Mouse (Mus musculus): Measurements from ENCODE around the gene Pgrmc1. TPM values are rescaled to one million over a fixed set of nuclear protein-coding genes. Genes with fewer than 3 reads are reported as not detected.
"Not testable (repeated sequence)": the region's sequence is repeated elsewhere in the genome, so short reads cannot be mapped to it uniquely, and the experiment has no call there.

The Pgrmc1 gene
- polyA plus RNA-seq, 1 experiment from 2014 or later, result 384 TPM

DNA sequence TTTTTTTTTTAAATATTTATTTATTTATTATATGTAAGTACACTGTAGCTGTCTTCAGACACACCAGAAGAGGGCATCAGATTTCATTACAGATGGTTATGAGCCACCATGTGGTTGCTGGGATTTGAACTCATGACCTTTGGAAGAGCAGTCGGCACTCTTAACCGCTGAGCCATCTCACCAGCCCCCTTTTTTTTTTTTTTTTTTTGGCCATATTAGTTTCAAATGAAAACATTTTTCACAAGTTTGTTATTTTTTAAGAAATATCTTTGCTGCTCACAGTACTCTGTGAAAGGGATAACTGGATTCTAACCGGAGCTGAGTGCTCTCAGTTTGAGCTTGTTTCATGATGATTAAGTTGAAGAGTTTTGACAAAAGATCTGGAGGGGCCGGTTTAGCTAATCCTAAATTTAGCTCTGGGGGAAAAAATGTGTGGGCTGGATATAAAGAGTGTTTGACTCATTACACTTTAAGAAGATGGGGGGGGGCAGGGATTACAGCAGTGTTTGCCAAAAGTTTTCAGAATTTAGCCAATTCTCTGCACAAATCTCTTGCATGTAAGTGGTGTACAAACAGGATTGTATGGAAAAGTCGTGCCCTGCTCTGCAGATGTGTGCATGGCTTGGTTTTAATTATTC, 1.4 kb upstream of the Pgrmc1 start:
- WGBS, result 70% methylated on average over 3 of the region's 5 CpGs
- not testable (repeated sequence) for DNase-seq (ENCODE audit: low spot score); ATAC-seq (ENCODE audit: insufficient number of reproducible peaks, low FRiP score, low TSS enrichment, low read depth); H3K36me3 ChIP-seq (ENCODE audit: control insufficient read depth, insufficient read depth, low read length); H3K4me3 ChIP-seq (ENCODE audit: low read depth, low read length); H3K27ac ChIP-seq (replicated peaks; ENCODE audit: low read depth, low read length); H3K27me3 ChIP-seq (ENCODE audit: control insufficient read depth, insufficient read depth, low read length); H3K9me3 ChIP-seq (ENCODE audit: control insufficient read depth, low read length); H3K4me2 ChIP-seq (ENCODE audit: low read depth, severe bottlenecking); H3K4me1 ChIP-seq (ENCODE audit: control insufficient read depth, insufficient read depth, low read length); H3K9ac ChIP-seq (ENCODE audit: low read length)

DNA sequence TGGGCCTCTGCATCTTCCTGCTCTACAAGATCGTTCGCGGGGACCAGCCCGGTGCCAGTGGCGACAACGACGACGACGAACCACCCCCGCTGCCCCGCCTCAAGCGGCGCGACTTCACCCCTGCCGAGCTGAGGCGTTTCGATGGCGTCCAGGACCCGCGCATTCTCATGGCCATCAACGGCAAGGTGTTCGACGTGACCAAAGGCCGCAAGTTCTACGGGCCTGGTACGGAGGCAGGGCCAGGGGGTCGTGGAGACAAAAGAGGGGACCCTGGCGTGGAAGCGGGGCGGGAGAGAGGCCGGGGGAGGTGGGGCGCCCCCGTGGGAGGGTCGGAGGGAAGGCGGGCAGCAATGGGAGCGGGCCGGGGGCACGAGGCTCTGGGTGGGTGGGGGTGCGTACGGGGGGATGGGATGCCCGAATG, 394 bp downstream of the Pgrmc1 start:
- Histone ChIP-seq H3K9me3 (ENCODE audit: control insufficient read depth, low read length) (no peaks in the 10 kb centered on the region), H3K4me2 (ENCODE audit: low read depth, severe bottlenecking) (peak overlapping the region; percentile 52), H3K27ac (replicated peaks; ENCODE audit: low read depth, low read length) (peak overlapping the region; percentile 75), H3K27me3 (ENCODE audit: control insufficient read depth, insufficient read depth, low read length) (no peaks in the 10 kb centered on the region), H3K36me3 (ENCODE audit: control insufficient read depth, insufficient read depth, low read length) (no peaks in the 10 kb centered on the region), H3K4me1 (ENCODE audit: control insufficient read depth, insufficient read depth, low read length) (no peaks in the 10 kb centered on the region), H3K9ac (ENCODE audit: low read length) (peak overlapping the region; percentile 81), H3K4me3 (ENCODE audit: low read depth, low read length) (peak overlapping the region; percentile 65)
- DNase-seq (ENCODE audit: low spot score) (no peak), ATAC-seq (ENCODE audit: insufficient number of reproducible peaks, low FRiP score, low TSS enrichment, low read depth) (peak; percentile 76; the same call in 1 of the 2 replicates)
- WGBS, result 22% methylated on average over 31 of the region's 41 CpGs

GRCm38 (mm10) chrX:36598861-36599344, 897 bp downstream of the Pgrmc1 start:
- no peaks in the 10 kb centered on the region for H3K4me1 ChIP-seq (ENCODE audit: control insufficient read depth, insufficient read depth, low read length)
- peak; percentile 35 for DNase-seq (ENCODE audit: low spot score)
- peak overlapping the region; percentile 52 for H3K4me2 ChIP-seq (ENCODE audit: low read depth, severe bottlenecking)
- H3K9ac ChIP-seq (ENCODE audit: low read length), result peak overlapping the region; percentile 81
- H3K36me3 ChIP-seq (ENCODE audit: control insufficient read depth, insufficient read depth, low read length), result no peaks in the 10 kb centered on the region
- no peaks in the 10 kb centered on the region for H3K9me3 ChIP-seq (ENCODE audit: control insufficient read depth, low read length)
- no peak overlapping the region for H3K27ac ChIP-seq (replicated peaks; ENCODE audit: low read depth, low read length)
- WGBS, result 23% methylated on average over 14 of the region's 14 CpGs
- peak; percentile 31; the same call in 1 of the 2 replicates for ATAC-seq (ENCODE audit: insufficient number of reproducible peaks, low FRiP score, low TSS enrichment, low read depth)
- H3K4me3 ChIP-seq (ENCODE audit: low read depth, low read length), result peak overlapping the region; percentile 65
- H3K27me3 ChIP-seq (ENCODE audit: control insufficient read depth, insufficient read depth, low read length), result no peaks in the 10 kb centered on the region

GRCm38 (mm10) chrX:36599656-36600055, 1.6 kb downstream of the Pgrmc1 start:
- peak; percentile 30 for DNase-seq (ENCODE audit: low spot score)
- Histone ChIP-seq H3K36me3 (ENCODE audit: control insufficient read depth, insufficient read depth, low read length) (no peaks in the 10 kb centered on the region), H3K9ac (ENCODE audit: low read length) (no peak overlapping the region), H3K4me2 (ENCODE audit: low read depth, severe bottlenecking) (peak overlapping the region; percentile 52), H3K4me1 (ENCODE audit: control insufficient read depth, insufficient read depth, low read length) (no peaks in the 10 kb centered on the region), H3K27ac (replicated peaks; ENCODE audit: low read depth, low read length) (no peak overlapping the region), H3K27me3 (ENCODE audit: control insufficient read depth, insufficient read depth, low read length) (no peaks in the 10 kb centered on the region), H3K9me3 (ENCODE audit: control insufficient read depth, low read length) (no peaks in the 10 kb centered on the region), H3K4me3 (ENCODE audit: low read depth, low read length) (peak overlapping the region; percentile 65)
- 19% methylated on average over 3 of the region's 3 CpGs for WGBS
- ATAC-seq (ENCODE audit: insufficient number of reproducible peaks, low FRiP score, low TSS enrichment, low read depth), result no peak

- H3K4me2 ChIP-seq (ENCODE audit: low read depth, severe bottlenecking), result peak overlapping the region; percentile 52; the same call in 1 of the 2 replicates
- DNase-seq (ENCODE audit: low spot score) (no peak), ATAC-seq (ENCODE audit: insufficient number of reproducible peaks, low FRiP score, low TSS enrichment, low read depth) (no peak)
- H3K4me3 ChIP-seq (ENCODE audit: low read depth, low read length), result no peak overlapping the region
- H3K27me3 ChIP-seq (ENCODE audit: control insufficient read depth, insufficient read depth, low read length), result no peaks in the 10 kb centered on the region
- 0 out of 2 replicates have a peak, but pooled peaks cover under 1% of the 10 kb centered on the region for H3K36me3 ChIP-seq (ENCODE audit: control insufficient read depth, insufficient read depth, low read length)
- H3K4me1 ChIP-seq (ENCODE audit: control insufficient read depth, insufficient read depth, low read length), result no peaks in the 10 kb centered on the region
- no peak overlapping the region for H3K9ac ChIP-seq (ENCODE audit: low read length)
- no peaks in the 10 kb centered on the region for H3K9me3 ChIP-seq (ENCODE audit: control insufficient read depth, low read length)
- 61% methylated on average over 8 of the region's 8 CpGs for WGBS
- no peak overlapping the region for H3K27ac ChIP-seq (replicated peaks; ENCODE audit: low read depth, low read length)
Observed at GRCm38 (mm10) chrX:36600066-36600465, 2.1 kb downstream of the Pgrmc1 start.

GRCm38 (mm10) chrX:36602926-36603325, 4.9 kb downstream of the Pgrmc1 start:
- WGBS, result 87% methylated on average over 2 of the region's 2 CpGs
- Histone ChIP-seq H3K4me2 (ENCODE audit: low read depth, severe bottlenecking) (no peak overlapping the region), H3K4me1 (ENCODE audit: control insufficient read depth, insufficient read depth, low read length) (no peaks in the 10 kb centered on the region), H3K36me3 (ENCODE audit: control insufficient read depth, insufficient read depth, low read length) (0 out of 2 replicates have a peak, but pooled peaks cover 2% of the 10 kb centered on the region), H3K27me3 (ENCODE audit: control insufficient read depth, insufficient read depth, low read length) (no peaks in the 10 kb centered on the region), H3K27ac (replicated peaks; ENCODE audit: low read depth, low read length) (no peak overlapping the region), H3K9me3 (ENCODE audit: control insufficient read depth, low read length) (no peaks in the 10 kb centered on the region), H3K9ac (ENCODE audit: low read length) (no peak overlapping the region), H3K4me3 (ENCODE audit: low read depth, low read length) (no peak overlapping the region)
- DNase-seq (ENCODE audit: low spot score), result no peak
- ATAC-seq (ENCODE audit: insufficient number of reproducible peaks, low FRiP score, low TSS enrichment, low read depth), result no peak

DNA sequence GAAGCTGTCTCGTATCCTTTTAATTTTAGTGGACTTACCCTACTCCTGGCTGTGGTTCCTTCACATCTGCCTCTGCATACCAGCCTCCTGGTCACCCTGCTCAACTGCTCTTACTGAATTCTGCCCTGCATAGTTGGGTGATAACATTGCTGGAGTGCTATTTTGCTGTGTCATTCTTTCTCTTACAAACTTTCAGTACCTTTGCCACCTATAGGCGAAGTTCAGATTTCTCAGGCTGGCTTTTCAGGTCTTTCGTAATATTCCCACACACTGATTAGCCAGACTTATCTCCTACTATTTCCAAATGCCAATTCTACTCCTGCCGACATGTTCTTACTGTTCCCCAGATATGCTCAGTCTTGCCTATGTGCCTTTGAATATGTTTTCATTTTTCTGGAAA, 6.0 kb downstream of the Pgrmc1 start:
- Histone ChIP-seq H3K27me3 (ENCODE audit: control insufficient read depth, insufficient read depth, low read length) (no peaks in the 10 kb centered on the region), H3K4me3 (ENCODE audit: low read depth, low read length) (no peak overlapping the region), H3K9me3 (ENCODE audit: control insufficient read depth, low read length) (no peaks in the 10 kb centered on the region), H3K36me3 (ENCODE audit: control insufficient read depth, insufficient read depth, low read length) (0 out of 2 replicates have a peak, but pooled peaks cover 2% of the 10 kb centered on the region), H3K27ac (replicated peaks; ENCODE audit: low read depth, low read length) (no peak overlapping the region), H3K4me2 (ENCODE audit: low read depth, severe bottlenecking) (no peak overlapping the region), H3K9ac (ENCODE audit: low read length) (no peak overlapping the region), H3K4me1 (ENCODE audit: control insufficient read depth, insufficient read depth, low read length) (no peaks in the 10 kb centered on the region)
- no peak for DNase-seq (ENCODE audit: low spot score)
- WGBS, result 91% methylated on average over 4 of the region's 4 CpGs
- ATAC-seq (ENCODE audit: insufficient number of reproducible peaks, low FRiP score, low TSS enrichment, low read depth), result no peak

GRCm38 (mm10) chrX:36609117-36609516, 11.1 kb downstream of the Pgrmc1 start:
- no peaks in the 10 kb centered on the region for H3K27me3 ChIP-seq (ENCODE audit: control insufficient read depth, insufficient read depth, low read length)
- H3K4me2 ChIP-seq (ENCODE audit: low read depth, severe bottlenecking), result no peak overlapping the region
- no peak overlapping the region for H3K27ac ChIP-seq (replicated peaks; ENCODE audit: low read depth, low read length)
- no peaks in the 10 kb centered on the region for H3K9me3 ChIP-seq (ENCODE audit: control insufficient read depth, low read length)
- WGBS, result 72% methylated on average over 2 of the region's 2 CpGs
- no peak for DNase-seq (ENCODE audit: low spot score)
- H3K36me3 ChIP-seq (ENCODE audit: control insufficient read depth, insufficient read depth, low read length), result 0 out of 2 replicates have a peak, but pooled peaks cover 2% of the 10 kb centered on the region
- no peak overlapping the region for H3K9ac ChIP-seq (ENCODE audit: low read length)
- no peak for ATAC-seq (ENCODE audit: insufficient number of reproducible peaks, low FRiP score, low TSS enrichment, low read depth)
- no peaks in the 10 kb centered on the region for H3K4me1 ChIP-seq (ENCODE audit: control insufficient read depth, insufficient read depth, low read length)
- no peak overlapping the region for H3K4me3 ChIP-seq (ENCODE audit: low read depth, low read length)
